Mouse (Mus musculus) left cerebral cortex, adult 8-10 months (tissue): ENCODE results near the gene Shank3. TPM values are rescaled to one million over a fixed set of nuclear protein-coding genes. Genes with fewer than 3 reads are reported as not detected.
A peak's percentile ranks its signal among the peaks of the same experiment; 100 is the strongest.

ENCODE experiments used
- DNase-seq, 2 experiments: peaks; one replicate each; pipeline ENCODE4 v3.0.0; 2022; ENCODE audit warnings: low spot score in 2 of 2
- total RNA-seq, 4 experiments: library from RNA; stranded (reverse); gene quantifications; 2 replicates each; pipeline ENCODE4 v1.2.4; 2022

Shank3 gene
- total RNA-seq, 4 experiments from 2014 or later, result 192 to 223 (median 197) TPM

DNA sequence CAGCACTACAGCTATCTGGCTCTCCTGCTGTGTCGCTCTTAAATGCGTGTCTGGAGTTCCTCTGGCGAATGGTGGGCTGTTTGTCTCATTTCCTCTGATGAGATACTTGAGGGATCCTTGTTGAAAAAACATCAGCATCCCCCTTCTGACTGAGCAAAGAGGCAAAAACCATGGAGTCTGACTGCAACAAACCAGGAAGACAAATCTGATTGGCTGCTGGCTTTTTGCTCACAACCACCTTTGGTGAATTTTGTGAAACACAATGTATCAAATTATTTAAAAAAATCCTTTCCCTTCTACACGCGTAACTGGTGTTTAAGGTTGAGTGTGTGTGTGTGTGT, 23.0 kb upstream of the Shank3 start:
- DNase-seq, result no peak

DNA sequence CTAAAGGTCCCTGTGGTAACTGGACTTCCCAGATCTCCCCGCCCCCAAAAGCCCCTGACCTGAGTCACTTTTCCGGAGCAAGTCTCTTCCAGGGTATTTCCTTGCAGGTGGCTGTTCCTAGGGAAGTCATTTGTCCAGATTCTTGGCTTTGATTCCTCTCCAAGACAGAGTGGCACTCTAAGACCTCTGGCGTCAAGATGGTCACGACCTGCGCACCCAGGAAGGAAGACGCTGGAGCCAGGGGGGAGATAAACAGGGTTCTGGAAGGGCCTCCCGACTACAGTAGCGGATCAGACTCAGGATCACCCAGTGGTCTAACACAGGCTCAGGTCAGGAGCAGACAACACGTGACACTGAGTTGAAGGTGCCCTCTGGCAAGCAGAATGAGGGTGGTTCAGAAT, 22.3 kb upstream of the Shank3 start, which contains the start of gene Arsa:
Gene Arsa, minus strand, starts transcription at position 335 of the 401 bp plus-strand sequence.
- no peak for DNase-seq

GRCm38 (mm10) chr15:89477806-89478205, 21.6 kb upstream of the Shank3 start:
- DNase-seq, result no peak

GRCm38 (mm10) chr15:89478622-89479021, 20.8 kb upstream of the Shank3 start:
- no peak for DNase-seq

DNA sequence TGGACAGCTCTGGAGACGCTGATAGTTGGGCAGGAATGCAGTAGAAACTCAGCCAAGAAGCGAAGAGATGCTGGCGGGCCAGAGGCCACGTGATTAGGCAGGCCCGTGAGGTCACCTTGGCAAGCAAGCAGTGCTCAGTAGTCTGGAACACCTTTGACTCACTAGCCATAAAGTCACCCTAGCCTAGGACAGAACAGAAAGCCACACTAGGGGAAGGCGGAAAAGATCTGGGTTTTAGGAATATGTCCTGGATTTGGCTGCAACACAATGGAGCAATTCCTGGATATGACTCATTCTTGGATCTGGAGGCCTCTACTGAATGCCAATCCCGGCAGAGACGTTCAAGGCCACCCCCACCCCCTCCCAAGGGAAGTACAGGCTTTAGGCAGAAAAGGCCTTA, 18.8 kb upstream of the Shank3 start:
- DNase-seq, result no peak

- DNase-seq, result no peak
Measured at GRCm38 (mm10) chr15:89488182-89488581, 11.2 kb upstream of the Shank3 start.

DNA sequence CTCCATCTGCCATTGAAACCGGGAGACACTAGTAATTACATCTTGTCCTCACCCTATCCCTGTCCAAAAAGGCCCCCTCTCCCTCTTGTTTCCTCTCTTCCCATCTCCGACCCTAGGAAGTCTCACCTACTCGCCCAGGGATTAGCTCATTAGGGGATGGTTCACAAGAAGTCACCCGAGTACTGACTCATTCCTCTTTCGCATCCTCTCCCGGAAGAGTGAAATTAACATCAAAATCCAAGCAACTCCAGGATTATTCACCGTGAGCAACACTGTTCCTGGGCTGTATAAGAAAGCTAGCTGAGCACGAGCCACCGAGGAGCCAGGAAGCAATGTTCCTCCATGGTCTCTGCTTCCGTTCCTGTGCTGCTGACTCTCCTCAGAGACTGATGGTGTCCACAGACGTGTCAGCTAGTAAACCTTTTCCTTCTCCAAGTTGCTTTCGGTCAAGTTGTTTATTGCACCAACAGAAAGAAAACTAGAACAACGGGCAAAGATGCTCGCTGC, 10.8 kb upstream of the Shank3 start:
- no peak for DNase-seq

GRCm38 (mm10) chr15:89494970-89495369, 4.5 kb upstream of the Shank3 start:
- DNase-seq, result no peak

DNA sequence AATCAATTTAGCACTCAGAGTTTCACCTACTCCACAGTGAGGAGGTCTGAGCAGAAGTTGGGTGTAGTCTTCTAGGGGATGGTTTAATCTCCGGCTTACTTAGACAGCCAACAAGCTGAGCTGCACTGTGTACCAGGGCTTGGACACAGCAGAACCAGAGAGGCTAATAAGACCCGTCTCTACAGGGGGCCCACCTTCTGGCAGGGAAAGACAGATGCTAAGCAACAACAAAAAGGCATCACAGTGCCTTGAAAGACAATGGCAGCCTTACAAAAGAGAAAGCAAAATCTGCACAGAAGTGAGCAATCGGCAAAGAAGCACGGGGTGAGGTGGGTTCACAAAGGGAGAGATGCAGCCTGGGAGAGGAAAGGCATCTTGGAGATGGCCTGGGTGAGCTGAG, 3.3 kb upstream of the Shank3 start:
- DNase-seq, result no peak

DNA sequence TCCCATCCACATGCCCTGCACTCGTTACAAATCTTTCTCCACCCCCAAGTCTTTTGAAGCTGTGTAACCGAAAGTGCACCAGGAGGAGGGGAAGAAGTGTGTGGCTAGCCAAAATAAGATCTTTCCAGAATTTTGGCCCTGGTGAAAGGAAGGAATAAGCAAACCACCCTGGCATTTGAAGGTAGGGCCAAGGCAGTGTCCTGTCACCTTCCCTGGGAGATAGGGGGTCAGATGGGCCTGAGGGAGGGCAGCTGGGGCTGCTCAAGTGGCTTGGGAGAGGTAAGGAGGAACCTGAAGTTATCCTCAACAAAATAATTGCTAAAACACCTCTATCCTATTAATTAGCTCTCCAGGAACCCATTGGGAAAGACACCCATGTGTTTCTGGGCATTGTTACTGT, 2.6 kb upstream of the Shank3 start:
- no peak for DNase-seq

- DNase-seq, result no peak
Measured at GRCm38 (mm10) chr15:89497391-89498048, 1.9 kb upstream of the Shank3 start.

DNA sequence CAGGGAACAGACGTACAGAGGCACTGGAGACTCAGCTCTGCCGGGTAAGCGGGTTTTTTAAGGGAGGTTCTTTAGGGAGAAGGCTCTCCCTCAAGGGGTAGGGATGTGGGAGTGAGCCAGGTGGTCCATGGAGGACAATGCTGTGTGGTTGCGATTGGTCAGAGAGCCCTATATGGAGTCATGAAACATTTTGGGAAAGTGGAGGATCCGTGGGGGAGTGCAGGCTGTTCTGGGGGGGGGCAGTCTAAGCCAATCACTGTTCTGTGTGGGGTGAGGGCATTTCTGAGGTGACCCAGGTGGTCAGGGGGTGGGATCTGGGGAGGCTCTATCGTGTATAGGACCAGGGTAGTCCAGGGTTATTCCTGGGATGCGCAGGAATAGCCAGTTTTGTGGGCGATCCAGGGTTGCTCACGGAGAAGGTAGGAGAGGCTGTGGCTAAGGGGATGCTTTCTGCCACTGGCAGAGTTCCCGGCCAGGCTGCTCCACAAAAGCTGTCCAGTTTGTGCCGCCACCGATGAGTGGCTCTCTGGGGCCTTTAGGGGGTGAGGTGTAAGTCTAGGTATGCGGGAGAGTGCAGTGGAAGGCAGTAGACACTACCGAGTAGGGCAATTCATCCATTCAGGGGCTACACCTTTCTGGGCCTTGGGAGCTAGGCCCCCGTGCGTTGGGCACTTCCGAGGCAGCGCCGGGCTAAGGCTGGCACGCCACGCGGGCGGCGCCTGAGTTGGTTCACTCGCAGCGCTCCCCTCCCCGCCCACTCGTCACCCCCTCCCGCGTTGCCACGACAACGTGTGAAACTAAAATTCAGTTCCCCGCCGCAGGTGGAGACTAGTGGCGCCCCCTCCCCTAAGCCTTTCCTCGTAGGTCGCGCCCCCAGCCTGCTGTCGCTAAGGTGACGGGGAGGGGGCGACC, 1.1 kb upstream of the Shank3 start:
- DNase-seq, result peak; percentile 70 to 82

GRCm38 (mm10) chr15:89499784-89500220, 379 bp downstream of the Shank3 start:
- DNase-seq, result no peak

GRCm38 (mm10) chr15:89500221-89500791, 883 bp downstream of the Shank3 start:
- DNase-seq, result no peak

DNA sequence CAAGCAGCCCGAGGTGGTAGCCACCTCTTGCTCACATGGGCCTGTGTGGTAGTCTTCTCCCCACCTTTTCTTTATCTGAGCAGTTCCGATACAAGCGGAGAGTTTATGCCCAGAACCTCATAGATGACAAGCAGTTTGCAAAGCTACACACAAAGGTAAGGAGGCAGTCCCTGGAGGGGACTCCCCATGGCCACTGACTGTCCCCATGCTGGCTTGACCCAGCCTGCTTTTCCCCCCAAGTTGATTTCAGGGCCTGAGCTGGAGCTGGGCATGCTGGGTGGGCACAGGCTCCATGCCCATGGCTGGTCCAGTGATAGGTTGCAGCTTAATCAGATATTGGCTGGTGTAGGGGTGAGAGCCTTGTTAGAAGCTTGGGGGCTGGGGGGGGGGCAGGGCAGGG, 1.9 kb downstream of the Shank3 start:
- no peak for DNase-seq

- DNase-seq, result no peak
Measured at GRCm38 (mm10) chr15:89504838-89505237, 5.4 kb downstream of the Shank3 start.

GRCm38 (mm10) chr15:89507751-89508150, 8.3 kb downstream of the Shank3 start:
- DNase-seq, result no peak

DNA sequence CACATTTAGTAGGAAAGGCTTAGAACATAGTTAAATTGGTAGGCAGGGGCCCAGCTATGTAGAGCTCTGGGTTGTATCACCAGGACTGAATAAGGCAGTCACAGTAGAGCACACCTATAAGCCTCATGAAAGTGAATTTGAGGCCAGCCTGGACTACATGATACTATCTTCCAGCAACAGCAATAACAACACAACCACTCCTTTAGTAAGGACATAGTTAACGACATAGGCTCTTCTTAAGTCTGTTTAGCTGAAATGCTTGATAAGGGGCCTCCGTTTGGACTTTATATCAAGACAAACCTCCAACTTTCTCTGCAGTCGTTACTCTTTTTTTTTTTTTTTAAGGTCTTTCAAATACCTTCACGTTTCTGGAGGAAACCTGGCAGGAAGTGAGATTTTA, 13.3 kb downstream of the Shank3 start:
- no peak for DNase-seq

GRCm38 (mm10) chr15:89521951-89522350, 22.5 kb downstream of the Shank3 start:
- no peak for DNase-seq

GRCm38 (mm10) chr15:89522566-89523282, 23.3 kb downstream of the Shank3 start:
- no peak for DNase-seq

GRCm38 (mm10) chr15:89523283-89523832, 23.9 kb downstream of the Shank3 start:
- peak in 1 of 2 experiments; percentile 22 for DNase-seq
